Mouse (Mus musculus): ENCODE measurements around the gene Ank3. TPM values are rescaled to one million over a fixed set of nuclear protein-coding genes. Genes with fewer than 3 reads are reported as not detected.
A peak's percentile ranks its signal among the peaks of the same experiment; 100 is the strongest.

The Ank3 gene
- total RNA-seq, 2 experiments from 2014 or later = 84.5 to 114 TPM

GRCm38 (mm10) chr10:69981386-69982097, 583.0 kb downstream of the Ank3 start:
- intact Hi-C loops (cut with DNase I) = no loop called here
- DNase-seq = no peak

- intact Hi-C loops (cut with DNase I) = no loop called here
Observed at GRCm38 (mm10) chr10:69982701-69983100, 584.1 kb downstream of the Ank3 start.

GRCm38 (mm10) chr10:69987496-69987895, 588.9 kb downstream of the Ank3 start:
- intact Hi-C loops (cut with DNase I) = no loop called here
- no peak for DNase-seq

More at GRCm38 (mm10) chr10:69982701-69983100, 584.1 kb downstream of the Ank3 start:
- DNase-seq = no peak

DNA sequence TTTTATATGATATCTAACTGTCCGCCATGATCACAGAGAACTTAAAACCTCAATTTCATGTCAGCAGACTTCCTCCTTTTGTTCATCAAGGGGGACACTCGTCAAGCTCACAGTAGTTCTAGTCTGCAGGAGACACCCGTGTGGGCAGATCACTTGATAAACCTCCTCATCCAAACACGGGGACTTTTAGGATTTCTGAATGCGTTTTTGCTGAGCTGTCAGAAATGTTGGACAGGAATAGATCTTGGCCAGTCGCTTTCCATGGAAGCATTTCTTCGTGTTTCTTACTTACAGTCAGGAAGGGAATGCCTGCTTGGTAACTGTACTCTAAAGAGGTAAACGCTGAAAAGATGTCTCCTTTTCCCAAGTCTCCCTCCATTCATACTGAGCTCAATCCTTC, 598.5 kb downstream of the Ank3 start:
- no peak for DNase-seq
- intact Hi-C loops (cut with DNase I) = loop anchor here (5.0 kb wide), 1 partner anchor 300 kb away; no protein-coding TSS in a partner anchor

- intact Hi-C loops (cut with DNase I) = no loop called here
- DNase-seq = no peak
Observed at GRCm38 (mm10) chr10:70004058-70004457, 605.5 kb downstream of the Ank3 start.

DNA sequence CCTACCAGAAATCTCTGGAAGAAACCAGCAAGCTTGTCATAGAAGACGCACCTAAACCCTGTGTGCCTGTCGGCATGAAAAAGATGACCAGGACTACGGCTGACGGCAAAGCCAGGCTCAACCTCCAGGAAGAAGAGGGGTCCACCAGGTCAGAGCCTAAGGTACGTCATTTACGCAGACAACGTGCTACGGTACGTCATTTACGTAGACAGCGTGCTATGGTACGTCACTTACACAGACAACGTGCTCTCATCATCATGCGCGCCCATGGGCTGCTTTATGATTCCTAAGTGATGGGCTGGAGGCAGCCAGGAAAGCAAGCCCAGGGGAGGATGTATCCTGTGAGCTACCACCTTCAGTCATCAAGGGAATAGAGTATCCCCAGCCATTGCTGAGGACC, 606.3 kb downstream of the Ank3 start:
- intact Hi-C loops (cut with DNase I) = no loop called here
- no peak for DNase-seq

DNA sequence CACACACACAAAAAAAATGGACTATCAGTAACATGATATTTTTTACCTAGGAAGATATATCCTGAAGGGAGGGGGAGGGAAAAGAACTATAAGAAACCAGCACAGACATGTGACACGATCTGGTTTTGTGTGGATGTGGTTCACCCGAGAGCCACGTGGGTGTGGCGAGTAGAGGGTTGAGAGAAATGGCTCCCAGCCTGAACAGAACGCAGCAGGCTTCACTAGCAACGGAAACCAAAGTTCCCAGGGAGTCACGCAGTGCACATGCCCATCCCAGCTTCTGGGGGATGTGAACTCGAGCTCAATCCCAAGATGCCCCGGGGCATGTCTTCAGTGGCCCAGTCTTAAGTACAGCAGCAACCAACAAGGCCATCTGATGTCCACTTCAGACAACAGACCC, 607.8 kb downstream of the Ank3 start:
- no peak for DNase-seq
- intact Hi-C loops (cut with DNase I) = no loop called here

GRCm38 (mm10) chr10:70011738-70012137, 613.2 kb downstream of the Ank3 start:
- no peak for DNase-seq
- intact Hi-C loops (cut with DNase I) = no loop called here

- DNase-seq = no peak
- intact Hi-C loops (cut with DNase I) = no loop called here
Observed at GRCm38 (mm10) chr10:70013931-70014330, 615.4 kb downstream of the Ank3 start.

DNA sequence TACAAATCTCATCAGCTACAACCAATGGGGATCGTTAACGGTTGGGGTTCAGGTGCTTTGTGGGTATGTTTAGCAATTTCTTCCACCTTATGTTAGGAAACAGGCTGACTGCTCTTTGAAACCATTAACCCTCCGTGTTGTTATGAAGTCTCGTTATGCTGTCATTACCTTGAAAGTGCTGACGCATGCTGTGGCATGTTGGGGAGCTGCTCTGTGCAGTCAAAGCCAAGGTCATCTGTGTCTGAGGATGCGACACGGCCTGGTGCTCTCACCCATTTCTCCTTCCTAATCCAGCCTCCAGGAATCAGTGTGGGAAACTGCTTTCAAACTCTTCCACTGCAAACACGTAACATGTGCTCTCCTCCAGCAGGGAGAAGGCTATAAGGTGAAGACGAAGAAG, 616.6 kb downstream of the Ank3 start:
- intact Hi-C loops (cut with DNase I) = no loop called here
- no peak for DNase-seq

DNA sequence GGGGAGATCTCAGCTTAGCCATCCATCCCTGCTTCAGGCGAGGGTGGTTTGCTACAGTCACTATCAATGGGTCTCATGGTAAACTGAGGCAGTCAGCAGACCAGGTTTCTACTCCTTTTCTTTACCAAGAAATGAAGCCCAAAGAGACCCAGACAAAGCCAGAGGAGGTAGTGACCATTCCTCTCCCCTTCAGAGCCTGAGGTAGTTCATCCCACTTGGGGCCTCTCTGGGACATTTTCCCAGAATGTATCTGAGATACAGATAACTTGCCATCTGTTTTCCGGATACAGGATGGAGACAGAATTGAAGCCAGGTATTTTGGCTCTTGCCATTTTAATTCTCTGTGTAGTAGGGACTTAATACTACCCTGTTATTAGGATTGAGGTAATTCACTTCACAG, 620.1 kb downstream of the Ank3 start:
- DNase-seq = no peak
- intact Hi-C loops (cut with DNase I) = no loop called here

- intact Hi-C loops (cut with DNase I) = loop anchor here (1.0 to 5.0 kb wide), 4 partner anchors 39 to 276 kb away; partner anchors contain the start of gene Ccdc6
- peak; percentile 57 to 66 for DNase-seq
Observed at GRCm38 (mm10) chr10:70021667-70022066, 623.1 kb downstream of the Ank3 start.

GRCm38 (mm10) chr10:70022596-70022995, 624.0 kb downstream of the Ank3 start:
- peak in 1 of 2 experiments; percentile 25 for DNase-seq
- intact Hi-C loops (cut with DNase I) = loop anchor here (1.0 to 5.0 kb wide), 4 partner anchors 38 to 275 kb away; partner anchors contain the start of gene Ccdc6

DNA sequence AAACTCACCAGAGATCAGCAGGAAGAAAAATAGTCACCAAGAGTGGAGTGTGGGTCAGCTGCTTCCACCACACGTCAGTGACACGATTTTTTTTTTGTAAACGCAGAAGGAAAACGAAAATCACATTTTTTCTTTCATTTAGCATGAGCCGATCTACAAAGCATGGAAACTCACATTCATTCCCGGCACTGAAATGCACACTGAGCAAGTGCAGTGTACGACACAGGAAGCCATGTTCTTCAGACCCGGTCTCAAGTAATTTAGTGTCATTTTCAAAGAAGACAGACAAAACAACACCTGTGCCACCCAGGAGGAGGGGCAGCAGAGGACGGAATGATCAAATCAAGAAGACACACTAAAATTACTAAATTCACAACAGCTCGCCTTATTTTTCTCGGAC, 625.3 kb downstream of the Ank3 start:
- DNase-seq = no peak
- intact Hi-C loops (cut with DNase I) = loop anchor here (5.0 kb wide), 3 partner anchors 73 to 273 kb away; partner anchors contain the start of gene Ccdc6

- intact Hi-C loops (cut with DNase I) = no loop called here
- no peak for DNase-seq
Observed at GRCm38 (mm10) chr10:70031942-70032341, 633.4 kb downstream of the Ank3 start.

DNA sequence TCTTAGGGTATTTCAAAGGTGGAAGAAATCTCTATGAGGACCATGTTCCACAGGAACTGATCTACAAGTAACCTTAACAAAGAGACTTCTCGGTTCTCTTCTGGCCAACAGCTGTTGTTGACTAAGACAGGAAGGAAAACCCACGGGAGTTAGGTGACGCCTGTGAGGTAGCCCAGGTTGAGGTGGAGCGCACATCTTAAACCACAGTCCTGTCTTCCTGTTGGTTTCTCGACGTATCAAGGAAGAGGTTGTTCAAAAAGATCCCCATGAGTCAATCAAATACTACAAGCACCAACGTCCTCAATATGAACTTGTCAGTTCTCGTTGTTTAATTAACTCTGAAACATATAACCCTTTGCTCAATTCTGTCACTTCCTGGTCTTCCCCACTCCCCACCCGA, 634.4 kb downstream of the Ank3 start:
- intact Hi-C loops (cut with DNase I) = no loop called here

GRCm38 (mm10) chr10:70033856-70034255, 635.3 kb downstream of the Ank3 start:
- intact Hi-C loops (cut with DNase I) = no loop called here
- no peak for DNase-seq

More for the DNA sequence above, 634.4 kb downstream of the Ank3 start:
- DNase-seq = no peak

GRCm38 (mm10) chr10:70039871-70040291, 641.3 kb downstream of the Ank3 start:
- intact Hi-C loops (cut with DNase I) = no loop called here
- DNase-seq = peak; percentile 33

DNA sequence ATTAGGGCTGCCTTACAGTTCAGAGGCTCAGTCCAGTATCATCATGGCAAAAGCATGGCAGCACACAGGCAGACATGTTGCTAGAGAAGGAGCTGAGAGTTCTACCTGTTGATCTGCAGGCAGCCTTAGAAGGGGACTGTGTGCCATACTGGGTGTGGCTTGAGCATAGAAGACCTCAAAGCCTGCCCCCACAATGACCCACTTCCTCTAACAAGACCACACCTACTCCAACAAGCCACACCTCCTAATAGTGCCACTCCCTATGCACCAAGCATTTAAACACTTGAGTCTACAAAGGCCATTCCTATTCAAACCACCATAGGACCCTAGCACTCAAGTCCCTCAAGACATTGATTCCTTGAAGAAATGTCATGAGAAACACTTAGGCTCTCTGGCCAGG, 643.0 kb downstream of the Ank3 start:
- no peak for DNase-seq
- intact Hi-C loops (cut with DNase I) = no loop called here

DNA sequence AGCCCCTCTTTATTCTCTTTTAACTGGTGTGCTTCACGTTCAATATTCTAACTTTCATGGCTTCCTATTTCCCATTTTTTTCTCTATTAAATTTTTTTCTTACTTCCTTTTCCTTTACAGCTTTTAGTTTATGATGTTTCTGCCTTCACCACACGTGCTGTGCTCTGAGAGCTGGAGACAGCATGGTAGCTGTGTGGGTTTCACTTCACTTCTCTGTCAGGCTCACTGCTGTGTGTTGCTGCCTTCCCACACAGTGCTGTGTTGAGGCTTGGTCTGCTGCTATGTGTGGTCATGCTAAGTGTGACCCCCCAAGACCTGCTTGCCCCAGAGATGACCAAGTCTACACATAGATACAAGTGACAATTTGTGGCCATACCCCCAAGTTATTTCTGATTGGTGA, 647.1 kb downstream of the Ank3 start:
- intact Hi-C loops (cut with DNase I) = no loop called here
- DNase-seq = no peak

GRCm38 (mm10) chr10:70049771-70050170, 651.2 kb downstream of the Ank3 start:
- intact Hi-C loops (cut with DNase I) = no loop called here
- DNase-seq = no peak

DNA sequence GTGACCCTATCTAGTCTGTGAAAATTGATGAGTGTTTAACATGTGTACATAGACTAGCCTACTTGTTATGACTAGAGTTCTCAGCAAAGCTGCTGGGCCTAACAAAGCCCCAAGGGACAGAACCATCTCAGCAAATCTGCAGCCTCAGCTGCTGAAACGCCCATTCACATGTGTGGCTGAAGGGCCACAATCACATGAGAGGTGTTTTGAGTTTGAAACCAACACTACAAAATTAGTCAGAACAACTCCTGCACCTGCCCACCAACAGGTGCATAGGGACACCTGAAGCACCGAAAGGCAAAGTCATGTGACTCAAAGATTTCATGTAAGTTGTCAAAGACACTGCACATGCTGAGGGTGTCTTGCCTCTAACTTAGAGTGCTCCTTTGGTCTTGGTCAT, 656.7 kb downstream of the Ank3 start:
- intact Hi-C loops (cut with DNase I) = no loop called here
- DNase-seq = no peak
